Mouse (Mus musculus) kidney, embryonic 15.5 days (tissue): ENCODE data around the gene Dynlt1a. TPM values are rescaled to one million over a fixed set of nuclear protein-coding genes. Genes with fewer than 3 reads are reported as not detected.
"Not testable (repeated sequence)": the region's sequence is repeated elsewhere in the genome, so short reads cannot be mapped to it uniquely, and the experiment has no call there.

Experiments used
- ATAC-seq: fragments of 200-750 bp; cut with Nextera tagmentation; replicated peaks from 2 replicates; pipeline ENCODE4 v1.8.0; 2017; ENCODE audit warnings: moderate TSS enrichment; ENCODE audit not compliant: low FRiP score
- H3K27ac ChIP-seq: fragments of 300-500 bp; sonication (generic); 2 replicates; pipeline ENCODE4 v1.5.1; 2015; ENCODE audit warnings: mild to moderate bottlenecking, inconsistent platforms
- H3K27me3 ChIP-seq: fragments of 300-500 bp; sonication (generic); 2 replicates; pipeline ENCODE4 v1.6.1; 2015; ENCODE audit warnings: inconsistent platforms
- H3K36me3 ChIP-seq: fragments of 300-500 bp; sonication (generic); 2 replicates; pipeline ENCODE4 v1.6.1; 2015; ENCODE audit warnings: inconsistent platforms
- H3K4me1 ChIP-seq: fragments of 300-500 bp; sonication (generic); 2 replicates; pipeline ENCODE4 v1.6.1; 2015; ENCODE audit warnings: inconsistent platforms
- H3K4me2 ChIP-seq: fragments of 300-500 bp; sonication (generic); 2 replicates; pipeline ENCODE4 v1.6.1; 2015; ENCODE audit warnings: moderate library complexity, mild to moderate bottlenecking, inconsistent platforms
- H3K4me3 ChIP-seq: fragments of 300-500 bp; sonication (generic); replicated peaks from 2 replicates; pipeline ENCODE4 v1.5.1; 2015; ENCODE audit warnings: mild to moderate bottlenecking, inconsistent platforms
- H3K9ac ChIP-seq: fragments of 300-500 bp; sonication (generic); 2 replicates; pipeline ENCODE4 v1.6.1; 2015; ENCODE audit warnings: mild to moderate bottlenecking, inconsistent platforms
- H3K9me3 ChIP-seq: fragments of 300-500 bp; sonication (generic); replicated peaks from 2 replicates; pipeline ENCODE4 v1.6.1; 2016; ENCODE audit warnings: inconsistent platforms
- WGBS: fragments of 180-500 bp; shearing (Covaris S2); methylation state at CpG from one replicate; pipeline ENCODE4 v1.1.7; 2015; ENCODE audit warnings: mixed read lengths; 5-methylcytosine and 5-hydroxymethylcytosine counted together
- polyA plus RNA-seq: library from polyadenylated mRNA; unstranded; fragments of >200 nt; fragmentation: Nextera tagmentation; extraction: Ambion mirVana; gene quantifications from 2 replicates; pipeline ENCODE4 v1.2.1, GENCODE M21; 2015

The Dynlt1a gene
- polyA plus RNA-seq, 1 experiment from 2014 or later = 14.7 TPM

DNA sequence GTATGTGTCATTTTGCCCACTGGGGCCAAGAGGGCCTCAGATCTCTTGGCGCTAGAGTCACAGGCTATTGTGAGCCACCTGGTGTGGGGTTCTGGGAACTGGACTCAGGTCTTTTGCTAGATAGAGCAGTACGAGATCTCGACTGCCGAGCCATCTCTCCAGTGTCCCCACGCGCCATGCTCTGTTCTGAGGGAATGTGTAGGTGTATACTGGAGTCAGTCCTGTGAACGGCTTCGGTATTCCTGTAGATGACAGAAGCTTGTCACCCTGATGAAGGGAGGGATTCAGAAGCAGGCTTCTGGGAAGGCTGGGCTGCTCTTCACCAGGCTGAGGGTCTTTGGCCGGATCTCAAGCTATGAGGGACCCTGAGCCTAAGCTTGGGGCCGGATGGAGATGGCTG is 37.5 kb downstream of the Dynlt1a start:
- not testable (repeated sequence) for ATAC-seq, H3K9me3 ChIP-seq, H3K36me3 ChIP-seq, H3K9ac ChIP-seq, H3K27ac ChIP-seq, H3K4me2 ChIP-seq, H3K27me3 ChIP-seq, H3K4me1 ChIP-seq, H3K4me3 ChIP-seq
- WGBS = 91% methylated on average over 10 of the region's 10 CpGs

DNA sequence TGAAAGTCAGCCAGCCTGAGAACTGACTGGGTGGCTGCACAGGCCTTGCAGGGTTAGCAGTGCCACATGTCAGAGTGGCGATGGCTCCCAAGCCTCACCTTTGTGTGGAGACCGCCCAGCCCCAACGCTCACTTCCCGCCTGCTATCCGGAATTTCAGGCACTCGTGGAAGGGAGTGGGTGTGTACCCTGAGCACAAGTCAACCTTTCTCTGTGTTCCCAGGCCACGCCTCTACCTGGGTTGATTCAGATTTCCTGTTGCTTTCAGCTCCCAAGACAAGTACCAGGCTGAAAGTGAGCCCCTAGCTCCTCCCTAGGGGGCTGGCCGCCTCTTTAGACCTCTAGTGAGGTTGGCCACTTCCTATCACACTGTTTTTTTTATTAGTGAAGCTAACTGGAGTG is 38.1 kb downstream of the Dynlt1a start:
- H3K9me3 ChIP-seq, H3K36me3 ChIP-seq, H3K4me1 ChIP-seq, H3K4me3 ChIP-seq, H3K27me3 ChIP-seq, H3K27ac ChIP-seq, H3K4me2 ChIP-seq, H3K9ac ChIP-seq: not testable (repeated sequence)
- ATAC-seq = 0 out of 2 replicates have a peak, but pooled peaks have one; percentile 44
- 47% methylated on average over 8 of the region's 8 CpGs for WGBS

DNA sequence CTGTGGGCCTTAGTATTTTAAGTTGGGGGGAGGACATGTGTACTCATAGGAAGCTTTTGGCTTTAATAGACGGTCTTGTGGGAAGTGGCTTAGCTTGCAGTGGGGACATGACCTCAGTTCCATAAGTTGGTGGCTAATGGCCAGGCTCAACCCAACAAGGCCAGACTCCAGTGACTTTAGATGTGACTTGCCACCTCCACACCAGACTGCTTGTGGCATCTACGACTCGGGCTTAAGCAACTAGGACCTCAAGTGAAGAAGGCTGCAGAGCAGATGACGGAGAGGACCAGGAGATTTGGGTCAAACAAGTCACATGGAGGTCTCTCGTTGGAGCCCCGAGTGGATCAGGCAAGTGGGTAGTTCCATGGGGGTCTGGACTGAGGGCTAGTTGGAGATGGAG is 42.6 kb downstream of the Dynlt1a start:
- H3K36me3 ChIP-seq, H3K27me3 ChIP-seq, H3K4me1 ChIP-seq, H3K9ac ChIP-seq, ATAC-seq, H3K27ac ChIP-seq, H3K9me3 ChIP-seq, H3K4me2 ChIP-seq, H3K4me3 ChIP-seq: not testable (repeated sequence)
- 95% methylated on average over 5 of the region's 6 CpGs for WGBS

DNA sequence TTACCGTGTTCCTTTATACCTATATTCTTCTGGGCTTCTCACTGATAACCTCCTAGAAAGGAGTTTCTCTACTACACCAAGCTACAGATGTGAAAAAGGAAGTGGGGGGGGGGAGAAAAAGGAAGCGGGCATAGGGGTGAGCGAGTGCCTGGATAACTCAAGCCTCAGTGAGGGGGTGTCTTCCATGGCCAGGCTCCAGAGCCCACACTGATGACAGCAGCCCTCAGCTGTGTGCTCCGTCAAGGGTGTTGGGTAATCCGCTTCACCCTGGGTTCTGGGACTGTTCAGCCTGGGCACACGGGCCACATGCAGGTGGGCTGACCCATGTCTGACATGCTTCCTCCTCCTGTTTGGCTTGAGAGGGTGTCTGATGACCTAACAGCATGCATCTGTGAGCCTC is 45.3 kb downstream of the Dynlt1a start:
- not testable (repeated sequence) for H3K4me1 ChIP-seq, H3K4me3 ChIP-seq, H3K9ac ChIP-seq, H3K9me3 ChIP-seq, H3K27me3 ChIP-seq, H3K4me2 ChIP-seq, H3K36me3 ChIP-seq, H3K27ac ChIP-seq, ATAC-seq
- WGBS = 77% methylated on average over 6 of the region's 6 CpGs

DNA sequence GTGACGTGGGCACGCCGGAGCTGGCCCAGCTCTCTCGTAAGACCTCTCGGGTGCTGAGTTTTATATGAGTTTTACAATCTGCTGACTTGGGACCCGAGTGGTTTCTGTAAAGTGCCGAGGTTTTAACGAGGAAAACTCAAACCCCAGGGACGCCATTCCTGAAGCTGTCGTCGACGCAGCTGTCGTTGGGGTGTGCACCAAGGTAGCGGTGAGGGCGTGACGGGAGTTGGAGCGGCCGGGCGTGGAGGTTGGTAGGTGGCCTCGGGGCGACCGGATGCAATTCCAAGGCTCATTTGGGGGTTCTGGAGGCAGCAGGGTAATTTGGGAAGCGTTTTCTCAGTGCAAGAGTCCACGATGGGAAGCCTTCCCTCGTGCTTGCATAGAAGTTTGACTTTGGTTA is 46.5 kb downstream of the Dynlt1a start:
- not testable (repeated sequence) for H3K9me3 ChIP-seq, H3K4me1 ChIP-seq, ATAC-seq, H3K27ac ChIP-seq, H3K27me3 ChIP-seq, H3K36me3 ChIP-seq
- Histone ChIP-seq H3K4me2 (peak overlapping the region; percentile 70), H3K4me3 (peak overlapping the region; percentile 54), H3K9ac (peak overlapping the region; percentile 59)
- 0% methylated on average over 24 of the region's 25 CpGs for WGBS

DNA sequence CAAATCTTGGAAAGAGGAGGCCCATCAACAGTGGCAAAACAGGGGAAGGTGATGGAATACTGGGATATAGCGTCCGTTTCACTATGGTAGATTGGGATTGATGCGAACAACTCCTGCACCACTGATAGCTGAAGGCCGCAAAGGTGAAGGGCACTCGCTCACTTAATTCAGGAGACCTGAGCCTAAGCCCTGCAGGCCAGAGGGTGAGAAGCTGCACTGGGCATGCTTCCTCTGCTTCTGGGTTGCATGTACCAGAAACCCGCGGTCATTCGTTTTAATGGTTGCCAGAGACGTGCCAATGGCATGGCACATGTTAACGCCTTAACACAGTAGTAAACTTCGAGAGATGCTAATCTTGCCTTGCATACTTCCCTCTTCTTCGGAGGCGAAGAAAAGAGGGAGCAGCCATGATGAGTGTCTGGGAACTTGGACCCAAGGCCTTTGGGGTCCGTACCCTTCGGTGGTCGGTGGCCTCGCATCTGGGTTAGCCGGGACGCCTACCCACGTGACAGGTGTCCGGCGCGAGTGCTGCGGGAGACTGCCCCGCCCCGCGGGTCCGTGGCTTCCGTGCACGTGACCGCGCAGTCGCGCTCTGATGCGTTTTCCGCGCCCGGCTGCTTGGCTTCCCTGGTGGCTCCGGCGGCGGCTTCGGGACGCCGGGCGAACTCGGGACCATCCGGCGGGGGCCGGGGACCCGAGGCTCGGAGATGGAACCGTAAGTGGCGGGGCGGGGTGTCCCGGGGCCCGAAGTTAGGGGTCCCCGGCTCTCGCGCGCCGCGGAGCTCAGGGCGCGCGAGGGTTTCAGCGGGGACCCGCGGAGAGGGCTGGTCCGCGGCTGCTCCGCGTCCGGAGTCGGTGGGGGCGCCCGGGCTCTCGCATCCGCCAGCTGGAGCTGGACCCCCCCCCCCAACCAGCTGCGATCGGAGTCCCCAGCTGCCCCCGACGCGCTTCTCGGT is 47.1 kb downstream of the Dynlt1a start:
- not testable (repeated sequence) for H3K27ac ChIP-seq, H3K9me3 ChIP-seq, H3K36me3 ChIP-seq, H3K27me3 ChIP-seq, H3K4me1 ChIP-seq
- Histone ChIP-seq H3K4me3 (peak overlapping the region; percentile 54), H3K9ac (peak overlapping the region; percentile 59), H3K4me2 (peak overlapping the region; percentile 70)
- under 1% methylated on average over 66 of the region's 84 CpGs for WGBS
- ATAC-seq = peak; percentile 87

DNA sequence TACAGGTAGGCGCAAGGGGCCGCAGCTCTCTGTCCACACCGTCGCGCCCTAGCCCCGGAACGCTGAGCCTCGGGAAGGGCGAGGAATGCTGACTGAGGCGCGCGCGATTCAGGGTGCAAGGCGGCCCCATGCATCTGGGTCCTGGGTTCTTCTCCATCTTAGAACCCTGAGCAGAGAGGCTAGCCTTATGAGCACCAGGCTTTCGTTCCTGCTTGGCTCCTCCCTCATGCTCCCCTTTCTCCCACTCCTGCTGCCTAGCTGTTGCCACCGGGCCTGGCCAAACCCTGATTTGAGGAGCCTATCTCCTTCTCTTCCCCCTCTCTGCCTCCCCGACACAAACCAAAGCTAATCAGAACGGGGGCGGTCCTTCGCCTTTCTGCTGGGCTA is 60.2 kb downstream of the Dynlt1a start:
- H3K9ac ChIP-seq, H3K27ac ChIP-seq, H3K4me1 ChIP-seq, ATAC-seq, H3K9me3 ChIP-seq, H3K27me3 ChIP-seq, H3K36me3 ChIP-seq: not testable (repeated sequence)
- Histone ChIP-seq H3K4me3 (peak overlapping the region; percentile 20; the same call in 1 of the 2 replicates), H3K4me2 (peak overlapping the region; percentile 50)
- 5% methylated on average over 12 of the region's 20 CpGs for WGBS

DNA sequence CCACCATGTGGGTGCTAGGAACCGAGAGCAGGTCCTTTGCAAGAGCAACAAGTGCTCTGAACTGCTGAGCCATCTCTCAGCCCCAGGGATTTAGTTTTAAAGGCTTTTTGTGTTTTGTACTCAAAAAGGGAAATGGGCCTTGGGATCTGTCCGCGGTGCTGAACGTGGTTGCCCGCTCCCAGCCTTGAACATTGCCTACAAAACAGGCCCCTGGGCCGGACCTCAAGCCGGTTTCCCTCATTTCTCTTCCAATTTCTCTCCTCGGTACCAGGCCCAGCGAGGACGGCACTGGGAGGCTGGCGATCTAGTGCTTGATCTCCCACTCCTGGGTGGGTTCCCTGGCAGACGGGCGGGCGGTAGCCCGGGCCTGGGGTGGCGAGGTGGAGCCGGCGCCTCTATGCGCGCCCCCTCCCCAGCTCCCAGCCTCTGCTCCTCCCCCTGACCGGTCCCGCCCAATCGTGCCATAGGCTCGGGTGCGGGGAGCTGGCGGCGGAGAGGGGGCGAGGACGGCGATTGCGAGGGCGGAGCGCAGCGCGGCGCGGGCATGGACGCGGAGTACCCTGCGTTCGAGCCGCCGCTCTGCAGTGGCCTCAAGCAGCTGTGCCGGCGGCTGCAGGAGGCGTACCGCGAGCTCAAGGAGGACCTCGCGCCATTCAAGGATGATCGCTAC is 60.8 kb downstream of the Dynlt1a start, which contains the start of gene Tmem181a:
Gene Tmem181a (plus strand): TSS at position 461 of the 670 bp plus-strand sequence.
- not testable (repeated sequence) for H3K36me3 ChIP-seq, H3K4me1 ChIP-seq
- WGBS = 3% methylated on average over 12 of the region's 51 CpGs

More for the DNA sequence above, 60.8 kb downstream of the Dynlt1a start, which contains the start of gene Tmem181a:
- Histone ChIP-seq H3K4me3 (peak within 1 kb of the TSS; percentile 20; the same call in 1 of the 2 replicates), H3K4me2 (peak within 1 kb of the TSS; percentile 50)
- not testable (repeated sequence) for H3K9ac ChIP-seq, H3K27me3 ChIP-seq, H3K27ac ChIP-seq, H3K9me3 ChIP-seq
- ATAC-seq = peak; percentile 70

Other genes starting within 250 kb of the Dynlt1a start
- 5.4 and 5.6 TPM in 2 replicates for gene Serac1, start 237.8 kb downstream of the Dynlt1a start, polyA plus RNA-seq
- gene Gtf2h5, start 237.7 kb downstream of the Dynlt1a start, polyA plus RNA-seq = 166 and 184 TPM in 2 replicates
- gene Tulp4, start 211.1 kb downstream of the Dynlt1a start, polyA plus RNA-seq = 74.3 and 75.0 TPM in 2 replicates
- 12.9 and 14.4 TPM in 2 replicates for gene Tmem181a, start 60.6 kb downstream of the Dynlt1a start, polyA plus RNA-seq
- 445 and 456 TPM in 2 replicates for gene Dynlt1b, start 112.6 kb upstream of the Dynlt1a start, polyA plus RNA-seq